Mouse (Mus musculus): ENCODE data around the gene Smg9. TPM values are rescaled to one million over a fixed set of nuclear protein-coding genes. Genes with fewer than 3 reads are reported as not detected.
A peak's percentile ranks its signal among the peaks of the same experiment; 100 is the strongest.

Gene Smg9
- total RNA-seq, 2 experiments from 2014 or later, result 33.2 to 34.8 TPM

DNA sequence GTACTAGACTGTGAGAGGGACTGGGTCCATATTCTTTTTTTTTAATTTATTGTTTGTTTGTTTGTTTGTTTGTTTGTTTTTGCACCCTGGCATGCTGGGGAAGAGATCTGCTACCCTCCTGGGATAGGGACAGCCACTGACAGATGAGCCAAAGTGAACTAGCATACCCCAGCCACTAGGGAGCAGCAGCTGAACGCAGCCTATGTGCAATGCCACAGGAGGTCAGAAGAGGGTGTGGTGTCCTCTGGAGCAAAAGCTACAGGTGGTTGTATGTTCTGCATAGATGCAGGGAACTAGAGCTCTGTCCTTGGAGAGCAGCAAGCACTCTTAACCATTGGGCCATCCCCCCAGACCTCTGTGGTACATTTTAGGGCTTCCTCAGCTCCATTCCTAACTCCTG is 42.4 kb downstream of the Smg9 start:
- peak in 1 of 2 experiments; percentile 62 for DNase-seq (ENCODE audit: low spot score in 2 of 2)

DNA sequence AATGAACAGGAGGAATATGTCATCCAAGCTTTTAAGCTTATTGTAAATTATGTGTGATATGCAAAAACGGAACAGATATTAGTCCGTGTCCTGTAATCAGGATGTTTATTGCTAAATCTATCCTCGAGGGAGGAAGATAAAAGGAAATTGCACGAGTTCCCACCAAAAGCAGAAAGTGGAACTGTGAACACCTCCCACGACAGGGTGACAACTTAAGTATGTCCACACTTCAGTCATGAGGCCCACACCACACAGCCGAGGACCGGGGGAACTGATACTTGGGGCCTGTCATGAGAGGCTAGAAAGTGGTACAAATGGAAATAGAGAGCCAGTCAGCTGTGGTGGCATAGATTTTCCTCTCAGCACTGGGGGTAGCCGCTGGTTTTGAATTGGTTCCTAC is 42.9 kb downstream of the Smg9 start:
- no peak for DNase-seq (ENCODE audit: low spot score in 2 of 2)

DNA sequence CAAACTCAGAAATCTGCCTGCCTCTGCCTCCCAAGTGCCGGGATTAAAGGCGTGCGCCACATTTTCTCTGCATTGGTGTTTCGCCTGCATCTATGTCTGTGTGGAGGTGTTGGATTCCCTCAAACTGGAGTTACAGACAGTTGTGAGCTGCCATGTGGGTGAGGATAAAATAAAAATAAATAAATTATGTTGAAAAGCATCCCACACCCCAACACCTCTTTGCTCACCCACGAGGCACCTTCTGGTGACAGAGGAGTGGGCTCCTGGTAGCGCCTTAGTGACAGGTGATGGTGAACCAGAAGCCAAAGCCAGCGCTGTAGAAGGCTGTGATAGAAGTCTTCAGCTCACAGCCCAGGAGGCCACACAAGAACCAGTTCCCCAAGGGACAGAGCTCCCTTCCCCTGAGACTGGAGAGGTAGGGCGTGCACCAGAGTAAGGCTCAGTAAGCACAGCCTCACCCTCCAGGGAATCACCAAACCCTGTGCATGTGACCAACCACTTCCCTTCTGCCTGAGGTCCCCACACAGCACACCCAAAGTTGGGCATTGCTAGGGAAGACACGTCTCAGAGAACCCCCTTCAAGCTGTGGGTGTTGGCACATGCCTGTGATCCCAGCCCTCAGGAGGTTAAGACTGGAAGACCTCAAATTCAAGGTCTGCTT is 46.0 kb downstream of the Smg9 start:
- no peak for DNase-seq (ENCODE audit: low spot score in 2 of 2)

DNA sequence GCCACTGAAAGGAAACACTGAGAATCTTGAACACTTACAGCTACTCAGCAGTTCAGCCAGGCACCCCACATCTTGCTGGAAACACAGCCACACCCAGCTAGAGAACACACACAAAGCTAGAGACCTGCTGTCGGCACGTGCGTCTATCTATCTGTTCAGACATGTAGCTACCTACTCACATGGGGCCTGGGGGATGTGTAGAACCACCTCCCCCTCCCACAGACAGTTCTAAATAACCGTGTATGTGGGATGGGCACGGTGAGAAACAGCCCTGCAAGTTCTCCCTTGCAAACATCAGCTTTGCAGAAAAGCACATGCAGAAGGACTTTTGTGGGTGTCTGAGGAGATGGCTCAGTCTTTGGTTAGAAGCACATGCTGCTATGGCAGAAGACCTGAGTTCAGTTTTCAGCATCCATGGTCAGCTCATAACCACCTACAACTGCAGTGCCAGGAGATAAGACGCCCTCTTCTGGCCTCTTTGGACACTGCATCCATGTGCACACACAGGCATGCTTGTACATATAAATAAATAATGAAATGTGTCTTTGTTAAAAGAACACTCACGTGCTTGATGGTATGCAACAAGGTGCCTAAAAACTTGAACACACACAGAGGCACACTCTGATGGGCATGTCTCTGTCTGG is 47.4 kb downstream of the Smg9 start:
- DNase-seq (ENCODE audit: low spot score in 2 of 2), result no peak

DNA sequence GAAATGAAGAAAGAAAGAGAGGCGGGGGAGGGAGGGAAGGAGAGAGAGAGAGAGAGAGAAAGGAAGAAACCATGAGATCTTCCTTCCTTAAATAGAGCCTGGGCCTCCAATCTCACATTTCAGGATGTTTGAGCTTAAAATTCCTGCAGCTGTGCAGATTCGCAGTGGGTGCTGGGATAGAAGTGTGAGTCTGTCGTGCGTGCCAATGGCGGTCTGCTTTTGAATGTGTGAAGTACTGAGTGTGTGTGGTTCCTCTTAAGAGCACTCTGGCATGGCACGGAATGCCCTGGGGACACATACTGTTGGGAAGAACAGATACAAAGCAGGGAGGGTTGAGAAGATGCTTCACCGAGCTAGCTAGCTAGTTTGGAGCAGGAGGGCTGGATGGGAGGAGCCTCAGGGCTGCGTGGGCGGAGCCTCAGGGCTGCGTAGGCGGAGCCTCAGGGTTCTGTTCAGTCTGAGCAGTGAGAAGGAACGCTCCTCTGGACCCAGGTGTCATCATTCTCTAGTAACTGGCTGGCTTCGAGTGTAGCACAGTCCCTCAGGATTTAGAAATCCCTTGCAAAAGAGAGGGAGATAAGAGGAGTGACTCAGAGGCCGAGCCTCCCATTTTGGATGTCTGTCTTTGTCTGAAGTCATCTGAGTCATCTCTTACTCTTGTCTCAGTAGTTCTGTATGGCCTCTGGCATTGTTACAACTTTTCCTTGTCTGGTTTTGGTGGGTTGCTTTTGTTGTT is 49.5 kb downstream of the Smg9 start:
- no peak for DNase-seq (ENCODE audit: low spot score in 2 of 2)

DNA sequence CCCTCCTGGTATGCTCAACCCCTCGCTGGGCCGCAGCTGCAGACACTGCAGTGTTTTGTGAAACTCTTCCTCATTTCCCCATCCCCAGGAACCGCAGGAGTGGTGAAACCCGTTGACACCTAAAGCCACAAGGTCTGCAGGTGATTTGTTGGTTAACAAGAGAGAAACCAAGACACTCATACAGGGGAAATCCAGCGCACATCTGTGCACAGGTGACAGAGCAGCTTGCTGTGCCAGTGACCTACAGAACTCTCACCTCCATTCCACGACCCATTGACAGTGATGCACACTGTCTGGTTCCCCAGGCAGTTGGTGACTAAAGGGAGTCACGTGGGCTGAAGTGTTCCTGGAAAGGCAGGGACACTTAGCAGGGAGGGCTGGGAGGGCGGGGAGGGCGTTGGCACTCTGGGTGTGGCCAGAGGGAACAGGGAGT is 51.2 kb downstream of the Smg9 start:
- DNase-seq (ENCODE audit: low spot score in 2 of 2), result no peak

DNA sequence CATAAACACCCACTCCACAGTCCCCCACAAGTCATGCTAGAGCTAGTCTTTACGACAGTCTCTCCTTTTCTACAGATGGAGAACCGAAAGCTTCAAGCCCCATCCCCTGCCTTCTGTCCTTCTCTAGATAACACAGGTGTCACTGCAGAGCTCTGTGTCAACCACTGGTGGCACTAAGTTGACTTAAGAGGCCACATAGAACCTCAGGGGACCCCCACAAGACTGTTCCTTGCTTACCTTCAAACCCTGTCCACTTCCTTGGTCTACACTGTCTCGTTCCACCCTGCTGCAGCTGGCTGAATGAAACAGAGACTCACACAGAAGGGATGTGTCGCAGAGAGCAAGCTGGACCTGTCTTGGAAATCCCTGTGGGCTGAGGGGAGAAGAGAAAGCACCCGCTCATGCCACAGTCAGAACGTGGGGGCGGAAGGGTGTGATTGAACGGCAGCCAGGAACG is 52.5 kb downstream of the Smg9 start, which contains the start of gene Irgc1:
Gene Irgc1 (minus strand): TSS at position 443 of the 457 bp plus-strand sequence.
- no peak for DNase-seq (ENCODE audit: low spot score in 2 of 2)

DNA sequence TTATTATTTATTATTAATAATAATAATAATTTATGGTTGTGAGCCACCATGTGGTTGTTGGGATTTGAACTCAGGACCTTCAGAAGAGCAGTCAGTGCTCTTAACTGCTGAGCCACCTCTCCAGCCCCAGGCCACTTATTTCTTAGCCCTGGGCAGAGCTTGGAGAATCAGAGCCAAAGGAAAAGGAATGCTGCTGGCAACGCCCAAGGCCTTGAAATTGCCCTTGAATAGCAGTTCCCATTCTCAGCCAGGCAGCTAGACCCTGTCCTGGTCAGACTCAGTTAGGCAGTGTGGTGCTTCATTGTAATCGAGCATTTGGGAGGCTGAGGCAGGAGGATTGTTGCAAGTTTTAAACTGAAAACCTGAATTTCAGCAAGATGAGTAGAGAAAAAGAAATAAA is 54.8 kb downstream of the Smg9 start:
- no peak for DNase-seq (ENCODE audit: low spot score in 2 of 2)

DNA sequence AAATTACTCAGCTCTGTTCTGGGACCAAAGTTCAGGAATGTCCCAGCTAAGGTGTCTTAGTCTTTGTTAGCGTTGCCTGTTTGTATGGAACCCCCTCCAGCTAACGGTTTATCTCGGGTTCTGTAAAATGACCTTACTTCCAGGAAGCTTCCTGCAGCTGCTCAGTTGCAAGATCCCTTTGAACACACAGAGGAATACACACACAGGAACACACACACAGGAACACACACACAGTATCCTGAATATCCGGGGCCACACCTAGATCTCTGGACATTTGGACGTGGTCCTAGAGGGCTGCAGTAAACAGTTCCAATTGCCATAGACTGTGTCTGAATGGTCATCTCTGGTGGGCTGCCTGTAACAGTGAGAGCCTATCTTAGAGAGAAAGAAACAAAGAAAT is 56.3 kb downstream of the Smg9 start:
- DNase-seq (ENCODE audit: low spot score in 2 of 2), result no peak

DNA sequence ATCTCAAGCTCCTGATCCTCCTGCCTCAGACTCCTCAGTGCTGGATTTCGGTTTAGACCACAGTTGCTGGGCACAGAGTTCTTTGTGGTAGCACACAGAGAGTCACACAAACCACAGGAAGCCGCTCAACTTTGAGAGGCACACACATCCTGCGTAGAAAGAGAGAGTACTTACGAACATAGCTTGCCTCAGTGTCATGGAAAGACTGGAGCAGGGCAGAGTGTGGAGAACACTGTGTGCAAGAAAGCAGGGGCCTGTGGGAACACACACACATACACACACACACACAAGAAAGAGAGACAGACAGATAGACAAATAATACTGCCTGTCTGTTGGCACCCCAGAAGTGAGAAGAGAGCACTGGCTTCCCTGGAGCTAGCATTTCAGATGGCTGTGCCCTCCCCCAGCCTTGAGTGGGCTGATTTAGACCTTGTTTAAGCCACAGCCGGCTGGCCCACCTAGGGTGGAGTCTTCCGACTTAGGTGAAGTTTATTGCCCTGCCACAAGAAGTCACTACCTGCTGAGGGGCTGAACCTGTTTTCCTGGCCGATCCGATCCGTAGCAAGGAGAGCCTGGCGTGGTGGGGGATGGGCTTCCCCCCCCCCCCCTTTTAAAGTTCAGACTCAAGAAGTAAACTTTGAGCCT is 58.4 kb downstream of the Smg9 start:
- DNase-seq (ENCODE audit: low spot score in 2 of 2), result no peak

DNA sequence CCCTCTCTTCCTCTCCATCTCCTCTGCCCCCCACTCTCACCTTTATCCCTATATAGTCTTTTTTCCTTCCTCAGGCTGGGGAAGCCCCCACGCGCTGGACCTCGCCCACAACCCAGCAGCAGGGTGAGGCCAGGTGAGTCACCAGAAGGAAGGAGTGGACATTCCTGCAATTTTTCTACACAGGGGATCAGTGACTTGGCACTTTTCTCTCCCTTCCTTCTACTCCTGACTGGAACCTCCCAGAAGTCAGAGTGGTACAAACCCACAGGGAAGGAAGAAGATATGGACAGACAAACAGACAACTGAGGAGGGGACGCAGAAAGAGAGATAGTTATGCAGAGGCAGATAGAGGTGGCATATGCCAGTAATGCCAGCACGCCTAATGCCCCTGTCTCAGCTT is 60.0 kb downstream of the Smg9 start:
- no peak for DNase-seq (ENCODE audit: low spot score in 2 of 2)

DNA sequence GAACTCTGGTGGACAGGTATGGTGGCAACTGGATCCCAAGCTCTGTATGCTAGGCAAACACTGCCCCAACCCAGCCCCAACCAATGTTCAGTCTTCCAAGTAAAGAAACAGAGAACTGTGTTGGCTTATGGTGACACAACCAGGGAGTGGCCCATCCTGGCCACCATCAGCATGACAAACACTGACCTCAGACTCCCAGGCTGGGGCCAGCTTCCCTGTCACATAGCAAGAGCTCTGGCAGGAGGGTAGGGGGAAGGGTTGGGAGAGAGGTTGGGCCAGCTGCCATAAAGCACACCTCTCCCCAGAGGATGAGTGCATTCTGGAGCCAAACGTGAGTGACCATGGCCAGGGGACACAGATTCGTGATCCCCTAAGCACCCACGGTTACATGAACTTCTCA is 60.4 kb downstream of the Smg9 start:
- DNase-seq (ENCODE audit: low spot score in 2 of 2), result no peak

DNA sequence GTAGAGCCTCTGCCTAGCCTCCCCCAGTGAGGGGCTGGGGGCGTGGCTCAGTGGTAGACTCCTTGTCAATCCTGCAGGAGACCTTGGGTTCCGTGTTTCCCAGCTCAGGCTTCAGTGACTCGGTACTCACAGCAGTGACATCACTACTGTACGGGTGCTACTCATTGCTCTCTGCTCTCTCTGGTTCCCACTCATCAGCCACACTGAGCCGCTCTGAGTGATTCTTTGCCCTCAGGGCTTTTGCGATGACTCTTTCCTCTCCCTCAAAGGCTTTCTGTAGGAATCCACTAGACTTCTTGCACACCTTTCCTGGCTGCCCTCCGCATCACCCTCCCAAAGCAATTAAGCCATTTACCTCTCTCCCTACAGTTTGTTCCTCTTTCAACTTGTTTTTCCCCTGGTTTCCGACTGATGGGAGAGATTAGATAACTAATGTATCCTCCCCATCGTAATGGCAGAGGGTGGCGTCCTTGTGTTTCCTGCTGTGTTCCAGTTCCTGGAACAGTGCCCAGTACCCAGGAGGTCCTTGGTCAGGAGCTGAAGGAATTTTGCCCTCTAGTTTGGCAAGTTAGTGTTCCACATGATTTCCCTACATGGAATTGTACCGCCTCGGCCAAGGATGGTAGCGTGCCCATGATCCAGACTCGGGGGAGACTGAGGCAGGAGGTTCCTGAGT is 62.1 kb downstream of the Smg9 start:
- DNase-seq (ENCODE audit: low spot score in 2 of 2), result no peak

DNA sequence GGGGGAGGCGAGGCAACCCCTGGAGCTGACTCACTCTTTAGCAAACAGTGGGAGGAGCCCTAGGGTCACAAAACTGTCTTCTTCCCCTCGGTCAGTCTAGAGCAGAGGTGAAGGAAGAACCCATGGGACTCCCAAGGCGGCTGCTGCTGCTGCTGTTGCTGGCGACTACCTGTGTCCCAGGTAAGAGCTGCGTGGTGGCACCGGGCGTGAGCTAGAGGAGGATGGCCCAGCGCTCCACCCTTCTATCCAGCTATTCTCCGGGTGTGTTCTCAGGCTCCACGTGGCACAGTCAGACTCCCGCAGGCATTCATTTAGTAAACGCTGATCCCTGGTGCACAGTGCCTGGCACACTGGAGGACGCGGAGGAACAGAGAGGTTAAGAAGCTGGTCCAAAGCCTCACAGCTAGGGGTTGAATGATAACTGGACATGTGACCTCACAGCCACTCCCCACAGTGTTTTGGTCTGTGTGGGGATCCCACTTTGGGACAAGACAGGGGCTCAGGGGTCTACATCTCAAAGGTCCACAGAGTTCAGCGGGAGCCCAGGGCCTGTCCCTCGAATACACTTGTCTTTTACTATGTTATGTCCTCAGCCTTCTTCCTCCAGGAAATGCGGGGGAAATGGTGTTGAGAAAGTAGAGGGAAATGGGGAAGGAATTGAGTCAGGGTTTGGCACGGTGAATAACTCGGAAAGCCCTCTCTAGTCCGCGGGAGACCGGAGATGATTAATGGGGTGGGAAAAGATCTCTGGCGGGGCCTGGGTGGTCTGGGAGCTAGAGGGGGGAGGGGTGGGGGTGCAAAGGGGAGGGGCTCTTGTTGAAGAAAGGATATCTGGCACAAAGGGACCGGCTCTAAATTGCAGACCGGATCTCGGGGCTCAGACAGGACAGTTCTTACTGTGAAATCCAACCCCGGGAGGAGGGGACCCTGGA is 63.2 kb downstream of the Smg9 start, which contains the start of gene Plaur:
Gene Plaur (plus strand): TSS at position 97 of the 932 bp plus-strand sequence.
- no peak for DNase-seq (ENCODE audit: low spot score in 2 of 2)

DNA sequence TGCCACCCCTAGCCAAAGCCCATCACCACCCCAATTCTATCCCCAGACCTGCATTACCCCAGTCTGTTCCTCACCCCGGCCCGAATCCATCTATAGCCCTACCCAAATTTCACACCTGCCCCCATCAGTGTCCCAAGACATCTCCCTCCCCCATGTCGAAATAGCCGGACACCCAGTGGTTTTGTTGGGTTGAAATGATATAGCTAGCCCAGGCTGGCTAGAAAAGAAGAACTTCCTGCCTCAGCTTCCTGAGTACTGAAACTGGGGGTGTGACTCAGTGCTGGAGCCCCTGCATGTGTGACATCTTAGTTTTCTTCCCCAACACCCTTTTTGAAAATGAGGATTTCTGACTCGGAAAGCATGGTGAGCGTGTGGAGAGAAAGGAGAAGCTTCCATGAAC is 67.4 kb downstream of the Smg9 start:
- no peak for DNase-seq (ENCODE audit: low spot score in 2 of 2)

DNA sequence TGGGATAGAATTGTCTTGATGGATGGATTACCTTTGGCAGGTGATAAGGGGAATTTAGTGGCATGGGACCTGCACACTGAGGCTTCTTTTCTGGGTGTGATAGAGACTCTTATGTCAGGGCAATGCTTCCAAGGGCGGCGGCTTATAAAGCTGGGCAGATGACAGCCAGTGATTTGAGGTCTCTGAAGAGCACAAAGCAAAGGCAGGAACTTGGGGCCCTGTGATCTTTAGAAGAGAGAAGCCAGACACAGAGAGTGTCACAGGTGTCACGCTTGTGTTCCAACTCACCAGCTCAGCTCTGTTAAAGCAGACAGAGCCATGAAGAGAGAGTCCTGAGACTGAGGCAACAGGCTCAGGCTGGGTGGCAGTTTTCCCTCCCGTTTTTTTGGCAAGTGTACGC is 68.5 kb downstream of the Smg9 start:
- DNase-seq (ENCODE audit: low spot score in 2 of 2), result no peak

DNA sequence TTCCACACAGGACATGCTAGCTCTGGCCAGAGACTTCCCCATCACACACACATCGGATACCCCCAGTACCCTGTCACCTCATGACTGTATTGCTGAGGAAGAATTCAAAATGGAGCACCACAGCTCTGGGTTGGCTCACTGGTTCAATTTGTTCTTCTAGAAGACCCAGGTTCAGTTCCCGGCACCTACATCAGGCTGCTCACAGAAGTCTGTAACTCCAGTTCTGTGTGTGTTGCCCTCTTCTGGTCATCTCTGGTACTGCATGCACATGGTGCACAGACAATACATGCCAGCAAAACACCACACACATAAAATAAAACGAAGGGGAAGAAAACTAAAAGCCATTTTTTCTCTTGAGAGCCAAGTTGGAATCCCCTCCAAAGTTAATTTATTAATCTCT is 69.7 kb downstream of the Smg9 start:
- no peak for DNase-seq (ENCODE audit: low spot score in 2 of 2)

DNA sequence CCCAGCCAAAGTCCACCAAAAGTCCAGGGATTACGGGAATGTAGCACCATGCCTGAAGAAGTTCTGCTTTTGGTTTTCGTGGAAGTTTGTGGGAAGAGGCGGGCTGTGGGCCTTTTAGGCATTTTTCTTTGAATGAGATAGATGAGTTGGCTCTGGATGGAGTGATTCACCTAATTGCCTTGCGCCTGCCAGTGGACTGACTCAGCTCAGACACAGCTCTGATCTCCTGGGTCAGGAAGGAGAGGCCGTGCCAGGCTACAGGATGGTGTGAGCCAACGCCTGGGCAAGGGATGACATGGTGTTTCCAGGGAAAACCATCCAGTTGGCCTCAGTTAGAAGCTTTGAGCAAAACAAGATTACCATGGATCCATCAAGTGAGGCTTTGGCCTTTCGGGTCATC is 70.9 kb downstream of the Smg9 start:
- DNase-seq (ENCODE audit: low spot score in 2 of 2), result no peak
